Mouse (Mus musculus) E14TG2a.4 (cell line): ENCODE measurements around the gene Styxl1.

Source experiments
- H3K27me3 ChIP-seq: 2 replicates; pipeline ENCODE4 v1.6.1; 2014; ENCODE audit warnings: low read length, control low read depth; ENCODE audit not compliant: insufficient read depth
- H3K36me3 ChIP-seq: 2 replicates; pipeline ENCODE4 v1.6.1; 2014; ENCODE audit warnings: low read length, control low read depth; ENCODE audit not compliant: insufficient read depth
- H3K4me1 ChIP-seq: replicated peaks from 2 replicates; pipeline ENCODE4 v1.6.1; 2014; ENCODE audit warnings: low read depth, low read length, control low read depth
- H3K4me3 ChIP-seq: replicated peaks from 2 replicates; pipeline ENCODE4 v1.5.1; 2014; ENCODE audit warnings: mild to moderate bottlenecking, low read length
- H3K9me3 ChIP-seq: 2 replicates; pipeline ENCODE4 v1.6.1; 2014; ENCODE audit warnings: low read length, control low read depth
- CTCF ChIP-seq: conservative IDR thresholded peaks from 2 replicates; pipeline ENCODE4 v1.5.1; 2014; ENCODE audit warnings: low read length
- NANOG ChIP-seq: IDR thresholded peaks from 2 replicates; pipeline ENCODE4 v1.6.1; 2014; ENCODE audit warnings: borderline replicate concordance, low read length, mixed read lengths
- POU5F1 ChIP-seq: IDR thresholded peaks from 2 replicates; pipeline ENCODE4 v1.6.1; 2014; ENCODE audit warnings: low read length, borderline replicate concordance

Gene Styxl1

DNA sequence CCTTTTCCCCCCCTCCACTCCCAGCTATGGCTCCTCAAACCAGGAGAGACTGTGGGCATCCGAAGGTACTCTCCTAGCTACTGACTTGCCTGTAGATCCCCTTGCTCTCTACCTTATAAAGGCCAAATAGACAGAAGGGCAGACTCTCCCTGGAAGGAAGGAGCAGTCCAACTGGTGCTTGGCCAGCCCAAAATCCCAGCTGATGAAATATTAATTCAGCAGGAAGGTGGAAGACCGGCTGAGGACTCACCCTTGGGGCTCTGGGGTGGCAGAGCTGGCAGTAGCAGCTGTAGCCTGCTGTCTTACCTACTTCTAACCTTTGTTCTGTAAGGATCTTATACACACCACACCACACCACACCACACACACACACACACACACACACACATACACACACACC is 26.6 kb upstream of the Styxl1 start:
- TF ChIP-seq NANOG (no peak), CTCF (no peak), POU5F1 (no peak)
- Histone ChIP-seq H3K36me3 (no peaks in the 10 kb centered on the region), H3K4me3 (no peak overlapping the region), H3K9me3 (no peaks in the 10 kb centered on the region), H3K27me3 (0 out of 2 replicates have a peak, but pooled peaks cover 3% of the 10 kb centered on the region), H3K4me1 (peaks cover 82% of the 10 kb centered on the region)

DNA sequence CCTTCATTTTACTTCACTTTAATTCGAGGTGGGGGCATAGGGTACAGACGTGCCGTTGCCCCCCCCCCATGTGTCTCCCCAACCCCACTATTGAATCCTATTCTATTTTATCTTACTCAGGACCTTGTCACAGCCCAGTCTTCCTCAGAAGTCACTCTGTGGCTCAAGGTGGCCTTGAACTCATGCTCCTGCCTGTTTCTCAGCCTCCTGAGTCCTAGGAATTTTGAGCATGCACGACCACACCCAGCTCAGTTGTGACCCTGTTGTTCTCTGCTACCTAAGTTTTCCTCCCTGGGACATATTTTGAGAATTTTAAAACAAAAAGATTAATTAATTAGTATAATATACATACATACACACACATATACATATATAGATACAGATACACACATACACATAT is 25.5 kb upstream of the Styxl1 start:
- peaks cover 77% of the 10 kb centered on the region for H3K4me1 ChIP-seq
- H3K9me3 ChIP-seq = no peaks in the 10 kb centered on the region
- H3K4me3 ChIP-seq = no peak overlapping the region
- H3K27me3 ChIP-seq = peaks cover 4% of the 10 kb centered on the region; the same call in 1 of the 2 replicates
- TF ChIP-seq POU5F1 = no peak
- no peak for TF ChIP-seq NANOG
- TF ChIP-seq CTCF = no peak
- H3K36me3 ChIP-seq = no peaks in the 10 kb centered on the region

DNA sequence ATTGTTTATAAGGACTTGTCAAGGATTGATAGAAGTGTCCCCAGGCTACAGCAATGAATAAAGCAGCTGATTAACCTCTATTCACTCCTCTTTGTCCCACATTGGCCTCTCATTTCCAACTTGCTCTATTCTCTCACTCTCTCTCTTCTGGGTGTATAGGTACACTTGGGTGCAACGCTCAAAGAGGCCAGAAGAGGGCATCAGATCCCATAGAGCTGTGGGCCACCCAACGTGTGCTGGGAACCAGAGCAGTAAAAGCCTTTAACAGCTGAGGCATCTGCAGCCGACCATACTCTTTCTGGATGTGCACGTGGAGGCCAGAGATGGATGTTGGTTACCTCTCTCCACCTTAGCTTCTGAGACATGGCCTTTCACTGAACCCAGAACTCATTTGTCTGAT is 24.9 kb upstream of the Styxl1 start:
- Histone ChIP-seq H3K36me3 (no peaks in the 10 kb centered on the region), H3K4me3 (no peak overlapping the region), H3K9me3 (no peaks in the 10 kb centered on the region), H3K4me1 (peaks cover 73% of the 10 kb centered on the region), H3K27me3 (peaks cover 8% of the 10 kb centered on the region; the same call in 1 of the 2 replicates)
- TF ChIP-seq CTCF (peak; percentile 66), POU5F1 (no peak)

DNA sequence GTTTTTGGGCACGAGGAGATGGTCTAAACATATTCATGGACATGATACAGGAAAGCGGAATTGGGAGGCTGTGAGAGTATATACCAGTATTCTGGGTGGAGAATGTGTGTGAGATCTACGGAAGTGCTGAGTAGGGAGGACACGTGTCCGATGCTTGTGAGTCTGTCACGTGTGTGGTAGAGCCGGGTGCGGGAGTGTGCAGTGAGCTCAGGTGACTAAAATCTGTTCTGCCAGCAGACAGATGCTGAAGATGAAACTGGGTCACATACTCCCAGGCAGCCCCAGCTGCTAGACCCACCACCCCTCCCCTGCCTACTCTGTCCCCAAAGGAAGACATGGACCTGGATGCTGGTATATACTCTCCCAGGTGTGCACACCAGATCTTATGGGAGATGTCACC is 24.5 kb upstream of the Styxl1 start:
- H3K27me3 ChIP-seq = peaks cover 10% of the 10 kb centered on the region; the same call in 1 of the 2 replicates
- H3K9me3 ChIP-seq = no peaks in the 10 kb centered on the region
- TF ChIP-seq POU5F1 (no peak), NANOG (no peak), CTCF (no peak)
- H3K4me3 ChIP-seq = no peak overlapping the region
- H3K4me1 ChIP-seq = peaks cover 68% of the 10 kb centered on the region
- no peaks in the 10 kb centered on the region for H3K36me3 ChIP-seq

DNA sequence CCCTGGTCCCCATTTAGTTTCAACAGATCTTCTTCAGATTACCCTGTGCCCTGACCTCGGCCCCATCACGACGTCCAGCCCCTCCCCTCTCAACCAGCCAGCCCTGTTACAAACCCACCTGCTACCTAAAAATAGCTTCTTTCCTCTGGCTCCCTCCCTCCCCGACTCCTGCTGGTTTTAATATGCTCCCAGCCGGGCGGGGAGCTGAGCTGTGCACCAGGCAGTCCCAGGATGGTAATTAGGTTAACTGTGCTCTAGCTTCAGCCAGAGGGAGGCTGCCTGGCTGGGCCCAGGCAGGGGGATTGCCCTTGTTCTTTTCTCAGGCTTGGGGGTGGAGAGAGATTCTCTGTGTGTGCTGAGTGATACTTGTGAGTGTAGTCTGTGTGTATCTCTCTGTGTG is 22.7 kb upstream of the Styxl1 start:
- H3K4me1 ChIP-seq = peaks cover 56% of the 10 kb centered on the region
- 0 out of 2 replicates have a peak overlapping the region, but pooled peaks have one; percentile 7 for H3K4me3 ChIP-seq
- H3K9me3 ChIP-seq = no peaks in the 10 kb centered on the region
- no peak for TF ChIP-seq NANOG
- TF ChIP-seq POU5F1 = no peak
- no peak for TF ChIP-seq CTCF
- peaks cover 16% of the 10 kb centered on the region; the same call in 1 of the 2 replicates for H3K27me3 ChIP-seq
- no peaks in the 10 kb centered on the region for H3K36me3 ChIP-seq

DNA sequence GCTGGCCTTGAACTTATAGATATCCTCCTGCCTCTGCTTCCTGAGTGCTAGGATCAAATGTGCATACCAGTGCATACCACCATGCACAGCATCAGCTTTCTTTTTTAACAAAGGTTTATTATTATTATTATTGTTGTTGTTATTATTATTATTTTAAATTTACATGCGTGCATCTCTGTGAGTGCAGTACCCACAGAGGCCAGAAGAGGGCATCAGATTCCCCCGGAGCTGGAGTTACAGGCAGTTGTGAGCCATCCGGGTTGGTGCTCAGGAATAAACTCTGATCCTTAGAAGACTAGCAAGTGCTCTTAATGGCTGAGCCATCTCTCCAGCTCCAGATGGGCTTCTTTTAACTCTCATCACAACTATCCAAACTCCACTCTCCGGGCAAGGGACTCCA is 21.6 kb upstream of the Styxl1 start:
- Histone ChIP-seq H3K36me3 (no peaks in the 10 kb centered on the region), H3K9me3 (no peaks in the 10 kb centered on the region), H3K27me3 (peaks cover 16% of the 10 kb centered on the region; the same call in 1 of the 2 replicates), H3K4me3 (no peak overlapping the region), H3K4me1 (peaks cover 58% of the 10 kb centered on the region)
- TF ChIP-seq NANOG (no peak), CTCF (peak; percentile 95)

DNA sequence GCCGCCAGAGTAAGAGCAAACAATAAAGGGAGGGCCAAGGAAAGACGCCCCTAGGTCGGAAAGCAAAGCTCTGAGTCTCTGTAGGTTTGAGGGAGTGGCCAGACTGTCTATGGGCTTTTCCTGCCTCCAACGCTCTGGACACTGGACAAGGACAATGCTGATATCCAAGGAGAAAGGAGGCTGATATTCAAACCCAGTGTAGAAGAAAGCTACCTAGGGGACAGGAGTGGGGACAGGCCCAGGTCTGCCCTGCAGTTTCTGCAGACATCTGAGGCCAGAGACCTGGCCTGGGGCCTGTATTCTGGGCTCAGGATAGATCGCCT is 16.6 kb upstream of the Styxl1 start:
- TF ChIP-seq POU5F1 (no peak), NANOG (no peak)
- H3K36me3 ChIP-seq = peaks cover 31% of the 10 kb centered on the region
- peaks cover 41% of the 10 kb centered on the region for H3K4me1 ChIP-seq
- peak overlapping the region; percentile 55 for H3K4me3 ChIP-seq
- H3K27me3 ChIP-seq = peaks cover 13% of the 10 kb centered on the region; the same call in 1 of the 2 replicates
- H3K9me3 ChIP-seq = no peaks in the 10 kb centered on the region

DNA sequence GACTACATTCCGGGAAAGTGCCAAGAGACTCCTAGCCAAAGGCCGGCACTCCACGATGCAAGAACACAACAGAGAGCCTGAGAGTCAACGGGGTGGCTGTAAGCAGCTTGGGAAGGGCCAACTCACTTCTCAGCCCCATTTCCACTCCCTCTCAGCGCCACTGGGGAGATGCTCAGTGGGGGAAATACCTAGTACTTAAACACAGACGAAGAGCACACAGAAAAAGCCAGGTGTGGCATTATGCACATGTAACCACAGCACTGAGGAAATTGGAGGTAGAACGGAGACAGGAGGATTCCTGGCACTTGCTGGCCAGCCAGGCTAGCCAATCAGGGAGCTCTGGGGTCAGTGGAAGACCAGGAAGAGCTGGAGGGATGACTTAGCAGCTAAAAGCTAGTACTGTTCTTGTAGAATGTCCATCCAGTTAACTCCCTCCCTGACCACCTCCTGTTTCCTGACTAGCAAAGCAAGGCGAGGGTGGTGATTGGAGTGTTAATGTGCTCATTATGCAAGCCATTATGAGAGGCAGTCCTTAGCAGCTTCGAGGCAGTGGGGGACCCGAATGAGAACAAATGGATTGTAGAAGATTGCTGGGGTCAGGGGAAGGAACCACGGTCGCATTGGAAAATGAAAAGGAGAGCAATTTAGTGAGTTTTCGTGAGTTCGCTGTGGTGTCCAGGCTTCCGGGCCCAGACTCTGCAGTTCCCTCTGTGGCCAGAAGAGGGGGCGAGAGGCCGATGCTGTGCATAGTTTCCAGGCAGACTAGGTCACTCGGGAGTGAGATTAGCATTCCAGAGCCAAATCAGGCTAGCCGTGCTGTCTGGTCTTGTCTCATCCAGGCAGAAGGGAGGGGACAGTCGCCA is 16.0 kb upstream of the Styxl1 start:
- TF ChIP-seq NANOG = 0 out of 2 replicates have a peak, but pooled peaks have one; percentile 22
- TF ChIP-seq POU5F1 = no peak
- peak; percentile 100 for TF ChIP-seq CTCF
- Histone ChIP-seq H3K27me3 (peaks cover 13% of the 10 kb centered on the region; the same call in 1 of the 2 replicates), H3K36me3 (peaks cover 37% of the 10 kb centered on the region), H3K4me1 (peaks cover 47% of the 10 kb centered on the region), H3K9me3 (no peaks in the 10 kb centered on the region), H3K4me3 (peak overlapping the region; percentile 55)

DNA sequence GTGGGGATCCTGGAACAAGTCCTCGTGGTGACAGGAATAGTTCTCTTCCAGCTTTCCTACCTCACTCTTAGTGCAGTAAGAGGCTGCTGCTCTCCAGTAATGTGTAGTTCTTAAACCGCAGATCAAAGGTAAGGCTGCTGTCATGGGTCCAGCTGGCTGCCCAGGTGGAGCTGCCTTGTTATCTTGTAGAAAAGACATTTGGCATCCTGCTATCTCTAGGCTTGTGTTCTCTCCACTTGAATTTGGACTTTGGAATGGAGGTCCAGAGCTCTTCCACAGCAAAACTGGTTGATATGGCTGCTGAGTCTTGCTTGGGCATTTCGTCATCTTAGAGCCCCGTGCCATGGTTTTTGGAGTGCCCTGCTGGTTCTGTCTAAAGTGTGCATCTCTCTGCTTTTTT is 4.7 kb upstream of the Styxl1 start:
- Histone ChIP-seq H3K4me1 (peaks cover 64% of the 10 kb centered on the region), H3K36me3 (peaks cover 84% of the 10 kb centered on the region), H3K27me3 (no peaks in the 10 kb centered on the region), H3K9me3 (no peaks in the 10 kb centered on the region), H3K4me3 (no peak overlapping the region)
- no peak for TF ChIP-seq CTCF
- TF ChIP-seq POU5F1 = no peak
- TF ChIP-seq NANOG = no peak
